Mouse (Mus musculus) retina, embryonic 14.5 days (tissue): ENCODE results near the gene Hmgn2.
"Not testable (repeated sequence)": the region's sequence is repeated elsewhere in the genome, so short reads cannot be mapped to it uniquely, and the experiment has no call there.

Experiments
- DNase-seq: peaks from one replicate; pipeline ENCODE4 v3.0.0-alpha.2; 2015; ENCODE audit warnings: low spot score

Hmgn2 gene

DNA sequence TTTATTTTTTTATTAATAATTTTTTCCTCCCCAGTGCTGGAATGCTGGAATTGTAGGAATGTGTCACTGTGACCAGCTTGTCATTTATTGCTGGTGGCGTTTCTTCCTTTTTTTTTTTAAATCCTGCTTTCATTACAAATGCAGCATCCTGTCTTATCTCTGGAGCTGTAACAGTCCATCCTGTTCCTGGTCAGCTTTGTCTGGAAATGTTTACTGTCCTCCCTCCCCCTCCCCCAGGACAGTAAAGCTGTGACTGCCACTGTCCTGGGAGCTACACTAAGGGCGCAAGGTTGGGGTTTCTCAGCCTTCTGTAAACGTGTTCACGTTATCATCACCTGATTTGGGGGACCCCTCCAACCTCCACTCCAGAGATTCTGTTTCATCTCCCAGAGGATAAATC lies 43.2 kb downstream of the Hmgn2 start:
- no peak for DNase-seq

- DNase-seq = no peak
These were observed 44.7 kb downstream of the Hmgn2 start for GRCm38 (mm10) chr4:133923743-133924142.

DNA sequence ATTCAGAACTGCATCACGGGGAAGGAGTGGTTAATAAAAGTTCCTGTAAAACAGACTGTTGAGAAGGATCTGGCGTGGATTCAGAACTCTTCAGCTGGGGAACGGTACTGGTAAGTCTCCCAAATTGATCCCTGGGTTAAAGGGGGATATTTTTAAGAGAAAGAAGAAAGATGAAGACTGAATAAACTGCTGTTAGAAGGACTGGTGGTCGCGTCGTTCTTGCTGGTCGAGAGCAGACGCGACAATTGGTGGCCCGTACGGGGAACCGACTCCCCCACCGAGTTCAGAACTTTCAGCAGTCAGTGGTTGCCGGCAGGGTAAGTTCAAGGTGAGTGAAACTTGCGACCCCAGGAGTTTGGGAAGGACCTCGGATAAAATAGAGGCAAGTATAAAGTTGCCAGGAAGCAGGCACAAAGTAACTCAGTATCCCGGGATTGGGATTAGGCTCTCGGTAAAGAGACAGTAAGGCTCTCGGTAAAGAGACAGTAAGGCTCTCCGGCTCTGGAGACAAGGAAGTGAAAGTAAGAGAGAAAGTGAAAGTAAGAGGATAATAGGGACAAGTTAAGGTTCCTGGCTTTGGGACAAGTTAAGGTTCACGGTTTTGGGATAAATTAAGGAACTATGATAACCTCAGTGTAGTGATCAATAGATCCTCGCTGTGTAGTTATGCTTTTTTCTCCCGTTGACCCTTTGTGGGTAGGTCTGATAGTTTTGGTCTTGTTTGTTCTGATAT lies 50.2 kb downstream of the Hmgn2 start:
- not testable (repeated sequence) for DNase-seq
